Mouse (Mus musculus) retina, postnatal 7 days (tissue): ENCODE results near the gene Vwce.

Experiments used
- DNase-seq: peaks from one replicate; pipeline ENCODE4 v3.0.0-alpha.2; 2012; ENCODE audit warnings: low read depth, low spot score

The Vwce gene

GRCm38 (mm10) chr19:10645616-10646015 lies 11.6 kb downstream of the Vwce start:
- DNase-seq = no peak

GRCm38 (mm10) chr19:10648156-10648555 lies 14.1 kb downstream of the Vwce start:
- DNase-seq = no peak

- DNase-seq = no peak
These were observed 22.0 kb downstream of the Vwce start for GRCm38 (mm10) chr19:10656058-10656457.

DNA sequence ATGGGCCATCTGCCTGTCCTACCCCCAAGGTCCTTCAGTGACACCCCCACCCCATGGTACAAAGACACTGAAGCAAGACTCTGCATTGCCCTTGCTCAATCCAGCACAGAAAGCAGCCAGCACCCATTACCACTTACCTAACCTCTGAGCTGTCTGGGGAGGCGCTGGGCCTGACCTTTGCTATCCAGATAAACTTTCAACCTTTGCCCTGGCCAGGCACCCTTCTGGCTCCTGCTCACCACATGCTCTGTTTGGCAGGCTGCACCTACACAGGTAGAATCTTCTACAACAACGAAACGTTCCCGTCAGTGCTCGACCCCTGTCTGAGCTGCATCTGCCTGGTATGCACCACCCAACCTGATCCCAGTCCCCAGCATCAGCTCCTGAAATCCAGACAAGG lies 23.7 kb downstream of the Vwce start:
- no peak for DNase-seq

DNA sequence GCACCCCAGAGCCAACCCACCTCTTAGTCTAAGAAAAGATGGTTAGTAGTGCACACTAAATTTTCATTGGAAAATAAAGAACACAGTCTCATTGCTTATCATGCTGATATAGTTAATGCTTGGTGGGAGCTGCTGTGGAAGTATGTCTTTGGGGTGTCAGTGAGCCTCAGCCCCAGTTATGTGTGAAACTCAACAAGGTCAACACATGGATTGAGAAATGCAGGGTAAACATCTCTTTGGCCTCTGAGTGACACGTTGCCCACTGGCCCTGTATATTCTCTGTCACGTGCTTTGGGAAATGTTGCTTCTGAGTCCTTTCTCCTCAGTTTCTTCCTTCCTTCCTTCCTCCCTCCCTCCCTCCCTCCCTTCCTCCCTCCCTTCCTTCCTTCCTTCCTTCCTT lies 24.4 kb downstream of the Vwce start:
- DNase-seq = no peak

- no peak for DNase-seq
These were observed 27.4 kb downstream of the Vwce start for GRCm38 (mm10) chr19:10661373-10661772.

- DNase-seq = no peak
These were observed 27.9 kb downstream of the Vwce start for GRCm38 (mm10) chr19:10661919-10662318.

- DNase-seq = no peak
These were observed 28.7 kb downstream of the Vwce start for GRCm38 (mm10) chr19:10662665-10663064.

DNA sequence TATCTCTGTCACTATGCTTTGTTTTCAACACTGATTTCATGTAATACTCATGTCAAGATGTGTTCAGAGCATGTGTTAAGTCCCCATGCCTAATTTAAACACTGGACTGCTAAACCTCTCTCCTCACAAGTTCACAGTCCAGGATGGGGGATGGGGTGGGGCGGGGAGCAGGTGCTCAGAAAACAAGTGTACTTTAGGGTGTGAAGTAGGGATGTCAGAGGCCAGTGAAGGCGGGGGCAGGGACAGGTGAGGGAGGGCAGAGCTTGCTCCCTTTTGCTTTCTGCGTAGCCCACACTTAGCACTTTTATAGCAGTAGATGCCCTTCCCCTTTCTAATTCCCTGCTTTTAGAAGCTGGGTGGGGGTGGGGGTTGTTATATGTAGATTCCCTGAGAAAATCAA lies 31.1 kb downstream of the Vwce start:
- no peak for DNase-seq

GRCm38 (mm10) chr19:10665499-10665898 lies 31.5 kb downstream of the Vwce start:
- peak; percentile 43 for DNase-seq

DNA sequence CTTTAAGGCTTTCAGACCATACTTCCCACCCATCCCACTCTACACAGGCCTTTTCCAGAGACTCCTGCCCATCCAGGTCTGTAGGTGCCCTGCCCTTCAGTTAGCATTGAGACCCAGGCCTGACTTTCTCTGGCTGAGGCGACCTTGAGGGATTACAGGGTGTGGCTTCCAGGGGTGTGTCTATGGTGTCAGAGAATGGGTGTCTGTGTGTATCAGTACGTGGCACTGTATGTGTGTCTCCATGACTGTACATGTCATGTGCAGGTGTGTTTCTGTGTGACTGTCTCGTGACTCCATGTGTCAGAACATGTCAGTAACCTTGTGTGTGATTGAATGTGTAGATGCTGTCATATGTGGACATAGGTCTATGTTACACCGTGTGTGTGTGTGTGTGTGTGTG lies 37.3 kb downstream of the Vwce start:
- DNase-seq = no peak

GRCm38 (mm10) chr19:10671854-10672417 lies 37.9 kb downstream of the Vwce start:
- DNase-seq = no peak

DNA sequence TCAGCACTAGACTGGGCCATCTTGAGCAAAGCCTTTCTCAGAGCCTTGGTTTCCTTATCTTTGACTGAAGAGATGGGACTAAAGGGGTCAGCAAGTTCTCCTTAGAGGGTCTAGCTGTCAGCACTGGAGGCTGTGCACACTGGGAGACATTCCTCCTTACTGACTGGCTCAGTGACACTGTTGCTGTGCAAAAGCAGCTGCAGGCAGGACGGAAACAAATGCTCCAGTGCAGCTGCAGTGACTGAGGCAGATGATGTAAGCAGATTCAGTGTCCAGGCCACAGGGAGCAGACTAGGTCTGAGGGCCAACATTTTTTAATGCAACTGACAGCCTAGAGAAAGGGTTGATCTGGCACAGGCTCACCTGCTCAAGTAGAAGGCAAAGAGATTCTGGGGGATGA lies 39.3 kb downstream of the Vwce start:
- no peak for DNase-seq

GRCm38 (mm10) chr19:10676656-10677055 lies 42.6 kb downstream of the Vwce start:
- no peak for DNase-seq

GRCm38 (mm10) chr19:10677915-10678771 lies 44.1 kb downstream of the Vwce start, which contains the start of gene Pga5:
TSS of gene Pga5 (minus strand) at chr19:10678071.
- peak; percentile 79 for DNase-seq

DNA sequence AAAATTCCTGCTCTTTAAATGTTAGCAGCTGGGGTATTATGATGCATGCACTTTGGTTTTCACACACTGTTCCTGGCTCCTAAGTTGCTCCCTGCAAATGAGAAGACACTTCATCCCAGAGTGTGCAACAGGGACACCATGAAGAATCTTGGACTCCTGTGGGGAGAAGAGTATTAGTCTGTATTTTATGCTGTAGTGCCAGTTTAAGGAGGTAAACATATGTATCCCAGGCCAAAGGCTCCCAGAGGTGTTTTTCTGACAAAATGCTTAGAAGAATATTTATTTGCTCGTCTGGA lies 44.7 kb downstream of the Vwce start:
- DNase-seq = no peak

DNA sequence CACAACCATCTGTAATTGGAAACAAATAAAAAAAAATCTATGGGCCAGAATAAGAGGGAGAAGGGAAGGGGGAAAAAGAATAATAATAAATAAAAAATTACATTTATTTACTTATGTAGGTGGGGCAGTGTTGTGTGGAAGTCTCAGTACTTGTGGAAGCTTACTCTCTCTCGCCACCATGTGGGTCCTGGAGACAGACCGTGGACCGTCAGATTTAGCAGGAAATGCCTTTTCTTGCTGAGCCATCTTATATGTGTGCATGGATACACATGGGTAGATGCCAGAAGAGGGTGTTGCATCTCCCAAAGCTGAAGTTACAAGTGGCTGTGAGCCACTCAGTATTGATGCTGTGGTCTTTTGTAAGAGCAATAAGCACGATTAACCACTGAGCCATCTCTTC lies 47.6 kb downstream of the Vwce start:
- DNase-seq = no peak

GRCm38 (mm10) chr19:10685081-10685480 lies 51.1 kb downstream of the Vwce start:
- no peak for DNase-seq

DNA sequence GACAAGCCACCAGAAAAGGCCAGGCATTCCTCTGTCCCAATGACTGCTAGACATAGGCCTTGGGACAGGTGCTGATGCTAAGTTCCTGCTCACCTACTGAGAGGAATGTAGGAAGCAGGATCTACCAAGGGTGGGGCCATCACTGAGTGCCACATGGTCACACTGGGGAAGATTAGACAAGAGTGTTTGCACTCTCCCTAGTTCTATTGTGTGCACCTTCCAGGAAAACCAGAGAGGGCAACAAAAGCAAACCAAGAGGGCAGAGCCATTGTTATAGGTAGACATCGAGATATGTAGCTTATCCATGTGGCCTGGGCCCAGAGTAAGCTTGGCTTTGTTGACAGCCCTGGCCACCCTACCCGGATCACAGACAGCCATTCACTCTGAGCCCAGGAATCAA lies 51.7 kb downstream of the Vwce start:
- DNase-seq = no peak

- peak; percentile 90 for DNase-seq
These were observed 54.7 kb downstream of the Vwce start, which contains the start of gene Vps37c for GRCm38 (mm10) chr19:10688537-10689352. TSS of gene Vps37c (plus strand) at chr19:10688735.

- no peak for DNase-seq
These were observed 55.6 kb downstream of the Vwce start for GRCm38 (mm10) chr19:10689470-10690166.

- no peak for DNase-seq
These were observed 56.3 kb downstream of the Vwce start for GRCm38 (mm10) chr19:10690336-10690735.
